Mouse (Mus musculus): ENCODE results near the gene Gm49368. TPM values are rescaled to one million over a fixed set of nuclear protein-coding genes. Genes with fewer than 3 reads are reported as not detected.

Gene Gm49368
- polyA plus RNA-seq, 2 experiments from 2014 or later = not detected

GRCm38 (mm10) chr7:128136927-128137326 lies 74.4 kb downstream of the Gm49368 start:
- no peak for ATAC-seq

DNA sequence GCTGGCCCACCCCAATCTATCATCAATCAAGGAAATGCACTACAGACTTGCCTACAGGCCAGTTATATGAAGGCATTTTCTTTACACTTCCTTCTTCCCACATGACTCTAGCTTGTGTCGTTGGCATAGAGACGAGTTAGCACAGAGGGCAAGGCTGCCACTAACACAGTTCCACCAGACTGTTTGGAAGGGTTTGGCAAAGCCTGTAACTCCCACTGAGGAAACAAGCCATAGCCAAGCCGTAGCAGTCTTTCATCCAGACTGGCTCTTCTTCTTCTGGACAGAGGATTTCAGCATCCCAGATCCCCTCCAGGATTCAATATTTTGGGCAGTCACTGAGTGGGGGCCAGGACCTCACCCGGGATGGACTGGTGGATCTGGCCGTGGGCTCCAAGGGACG lies 77.1 kb downstream of the Gm49368 start:
- ATAC-seq = no peak

GRCm38 (mm10) chr7:128150970-128151369 lies 88.5 kb downstream of the Gm49368 start:
- no peak for ATAC-seq

DNA sequence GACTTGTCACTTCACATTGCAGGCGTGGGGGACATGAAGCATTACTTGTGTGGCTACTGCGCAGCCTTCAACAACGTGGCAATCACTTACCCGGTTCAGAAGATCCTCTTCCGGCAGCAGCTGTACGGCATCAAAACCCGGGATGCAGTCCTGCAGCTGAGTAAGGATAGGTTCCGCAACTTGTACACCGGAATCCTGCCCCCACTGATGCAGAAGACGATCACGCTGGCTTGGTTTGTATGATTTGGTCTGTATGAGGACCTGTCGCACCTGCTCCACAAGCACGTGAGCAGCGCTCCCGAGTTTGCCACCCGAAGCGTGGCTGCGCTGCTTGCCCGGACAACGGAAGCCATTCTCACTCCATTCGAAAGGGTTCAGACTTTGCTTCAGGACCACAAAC lies 91.6 kb downstream of the Gm49368 start, which contains the start of gene Itgad:
Itgad (plus strand) TSS at position 301 of the 400 bp plus-strand sequence.
- ATAC-seq = no peak

DNA sequence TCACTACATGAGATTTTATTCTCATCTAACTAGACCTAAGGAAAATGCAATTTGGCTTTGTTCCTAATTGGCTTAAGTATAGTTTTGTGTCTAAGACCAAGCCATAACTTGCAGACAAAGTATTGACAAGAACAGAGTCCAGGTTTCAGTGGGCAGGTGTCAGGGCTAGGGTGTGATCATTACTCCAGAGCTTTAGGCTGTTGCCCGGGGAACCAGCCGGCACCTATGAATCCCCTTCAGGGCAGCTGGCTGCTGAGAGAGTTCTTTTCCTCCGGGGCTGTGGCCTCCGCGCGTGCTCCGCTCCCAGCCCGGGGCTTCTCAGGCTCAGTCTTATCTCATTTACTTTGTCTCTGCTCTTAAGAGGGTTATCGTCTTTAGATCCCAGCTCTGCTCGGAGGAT lies 92.4 kb downstream of the Gm49368 start:
- ATAC-seq = no peak

DNA sequence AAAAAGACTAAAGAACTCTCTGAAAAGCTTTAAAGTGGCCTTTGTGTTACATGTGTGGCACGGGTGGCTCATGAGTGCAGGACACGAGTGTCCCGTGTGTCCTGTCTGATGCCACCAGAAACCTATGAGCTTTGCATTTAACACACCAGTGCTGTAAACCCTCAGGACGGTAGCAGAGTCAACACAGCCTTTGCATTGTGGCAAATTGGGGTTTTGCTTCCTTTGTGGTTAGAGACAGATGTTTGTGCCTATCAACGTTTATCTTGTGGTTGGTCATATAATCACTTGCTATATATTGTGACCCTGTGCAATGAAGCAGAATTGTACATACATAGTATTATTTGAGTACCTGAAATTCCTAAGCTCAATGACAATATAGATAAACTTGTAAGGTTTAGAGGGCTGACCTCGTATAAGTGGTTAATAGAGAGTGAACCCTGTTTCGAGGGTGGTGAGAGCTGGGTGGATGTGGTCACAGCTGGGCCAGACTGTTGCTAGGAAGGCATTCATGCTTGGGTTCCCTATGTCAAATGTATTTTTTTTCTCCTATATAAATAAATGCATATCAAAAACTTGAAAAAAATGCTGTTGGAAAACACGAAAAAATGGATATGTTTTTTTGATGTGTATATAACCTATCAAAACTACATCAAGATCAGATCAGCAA lies 96.3 kb downstream of the Gm49368 start:
- ATAC-seq = peak; percentile 41

DNA sequence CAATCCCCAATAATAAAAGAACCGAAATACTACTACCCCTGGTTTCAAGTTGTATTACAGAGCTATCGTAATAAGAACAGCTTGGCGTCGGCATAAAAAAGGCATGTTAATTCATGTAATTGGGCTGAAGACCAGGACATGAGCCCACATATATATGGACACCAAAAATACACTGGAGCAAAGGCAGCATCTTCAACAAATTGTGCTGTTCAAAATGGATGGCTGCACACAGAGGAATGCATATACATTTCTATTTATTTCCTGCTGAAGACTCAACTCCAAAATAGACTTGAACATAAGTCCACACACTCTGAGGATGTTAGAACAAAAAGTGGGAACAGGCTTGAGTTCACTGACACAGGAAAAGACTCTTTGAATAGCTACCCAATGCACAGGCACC lies 101.5 kb downstream of the Gm49368 start:
- ATAC-seq = no peak

DNA sequence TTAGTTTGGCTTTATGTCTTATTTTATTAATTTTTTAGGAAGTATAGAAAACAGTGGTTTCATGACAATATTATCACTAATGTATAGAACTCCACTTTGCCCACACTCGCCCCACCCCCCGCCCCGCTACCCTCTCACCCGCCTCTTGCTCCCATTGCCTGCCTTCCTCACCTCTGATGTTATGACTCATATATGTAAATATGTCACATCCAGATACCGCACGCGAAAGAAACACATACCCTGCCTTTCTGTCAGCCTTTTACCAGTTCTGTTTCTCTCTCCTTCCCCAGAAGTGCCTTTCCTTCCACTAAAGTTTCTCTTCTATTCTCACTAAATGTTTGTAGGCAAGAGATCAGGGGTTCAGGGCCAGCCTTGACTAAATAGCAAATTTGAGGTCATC lies 103.9 kb downstream of the Gm49368 start:
- peak; percentile 77 for ATAC-seq

GRCm38 (mm10) chr7:128169996-128170395 lies 107.5 kb downstream of the Gm49368 start:
- ATAC-seq = no peak

Other genes with a start within 250 kb of the Gm49368 start
- gene Stx4a, start 238.4 kb upstream of the Gm49368 start, polyA plus RNA-seq (2017; shearing (Covaris generic)) = 100 to 1,000 TPM in 1 of 2 experiments, 10 to 100 TPM in 1; 62.0 to 110 TPM
- not detected for gene Stx1b, start 238.1 kb upstream of the Gm49368 start, polyA plus RNA-seq (2017; shearing (Covaris generic))
- 10 to 100 TPM; 25.1 to 29.0 TPM for gene Zfp646, start 186.5 kb upstream of the Gm49368 start, polyA plus RNA-seq (2017; shearing (Covaris generic))
- 10 to 100 TPM in 1 of 2 experiments, 1 to 10 TPM in 1; 9.0 to 10.6 TPM for gene Zfp668, start 185.9 kb upstream of the Gm49368 start, polyA plus RNA-seq (2017; shearing (Covaris generic))
- 1 to 10 TPM in 1 of 2 experiments, under 1 TPM in 1; 0.85 to 1.2 TPM for gene Prss53, start 171.7 kb upstream of the Gm49368 start, polyA plus RNA-seq (2017; shearing (Covaris generic))
- gene Gm21974, start 167.2 kb upstream of the Gm49368 start, polyA plus RNA-seq (2017; shearing (Covaris generic)) = not detected
- gene Vkorc1, start 167.1 kb upstream of the Gm49368 start, polyA plus RNA-seq (2017; shearing (Covaris generic)) = 10 to 100 TPM; 43.3 to 58.0 TPM
- 100 to 1,000 TPM in 1 of 2 experiments, 10 to 100 TPM in 1; 59.0 to 108 TPM for gene Bckdk, start 158.6 kb upstream of the Gm49368 start, polyA plus RNA-seq (2017; shearing (Covaris generic))
- 10 to 100 TPM; 39.8 to 41.9 TPM for gene Kat8, start 150.2 kb upstream of the Gm49368 start, polyA plus RNA-seq (2017; shearing (Covaris generic))
- not detected for gene Prss8, start 132.6 kb upstream of the Gm49368 start, polyA plus RNA-seq (2017; shearing (Covaris generic))
- 1 to 10 TPM; 2.5 to 4.3 TPM for gene Prss36, start 116.0 kb upstream of the Gm49368 start, polyA plus RNA-seq (2017; shearing (Covaris generic))
- gene Fus, start 95.2 kb upstream of the Gm49368 start, polyA plus RNA-seq (2017; shearing (Covaris generic)) = 10 to 100 TPM; 59.4 to 88.7 TPM
- gene Pycard, start 68.8 kb upstream of the Gm49368 start, polyA plus RNA-seq (2017; shearing (Covaris generic)) = 100 to 1,000 TPM; 247 to 260 TPM
- not detected for gene Trim72, start 58.7 kb upstream of the Gm49368 start, polyA plus RNA-seq (2017; shearing (Covaris generic))
- gene Itgam, start within 50 bp of the Gm49368 start, polyA plus RNA-seq (2017; shearing (Covaris generic)) = under 1 TPM; 0.56 to 0.70 TPM
- gene Itgax, start 66.9 kb downstream of the Gm49368 start, polyA plus RNA-seq (2017; shearing (Covaris generic)) = not detected
- under 1 TPM in 1 of 2 experiments, not detected in 1; 0.15 TPM for gene Itgad, start 91.7 kb downstream of the Gm49368 start, polyA plus RNA-seq (2017; shearing (Covaris generic))
- gene Cox6a2, start 143.7 kb downstream of the Gm49368 start, polyA plus RNA-seq (2017; shearing (Covaris generic)) = under 1 TPM in 1 of 2 experiments, not detected in 1; 0.82 TPM
- 1 to 10 TPM; 3.9 to 4.1 TPM for gene Armc5, start 174.7 kb downstream of the Gm49368 start, polyA plus RNA-seq (2017; shearing (Covaris generic))
- 1 to 10 TPM; 4.8 to 5.0 TPM for gene 9130023H24Rik, start 175.3 kb downstream of the Gm49368 start, polyA plus RNA-seq (2017; shearing (Covaris generic))
- 1 to 10 TPM; 1.2 to 1.8 TPM for gene Tgfb1i1, start 184.1 kb downstream of the Gm49368 start, polyA plus RNA-seq (2017; shearing (Covaris generic))
- gene Slc5a2, start 203.0 kb downstream of the Gm49368 start, polyA plus RNA-seq (2017; shearing (Covaris generic)) = under 1 TPM in 1 of 2 experiments, not detected in 1; 0.98 TPM
- 10 to 100 TPM in 1 of 2 experiments, 1 to 10 TPM in 1; 7.2 to 10.5 TPM for gene BC017158, start 235.5 kb downstream of the Gm49368 start, polyA plus RNA-seq (2017; shearing (Covaris generic))

Data from CD4-positive, CD25-positive, alpha-beta regulatory T cell, adult 4 months (primary cell).